Mouse (Mus musculus) MEL (cell line): ENCODE measurements around the gene Kcnd3. TPM values are rescaled to one million over a fixed set of nuclear protein-coding genes. Genes with fewer than 3 reads are reported as not detected.

Source experiments
- DNase-seq: peaks from one replicate; pipeline ENCODE4 v3.0.0; 2011; ENCODE audit warnings: low read depth, low spot score
- H3K27ac ChIP-seq: 2 replicates; pipeline ENCODE4 v1.5.1; 2012; ENCODE audit warnings: low read depth, mild to moderate bottlenecking, control low read depth, low read length, moderate library complexity; ENCODE audit not compliant: control insufficient read depth
- H3K27me3 ChIP-seq, 2 experiments: fragments of 150-350 bp in 1 of 2; sonication (generic) in 1 of 2; 2 replicates each; pipeline ENCODE4 v1.6.1; 2012; ENCODE audit warnings: low read length in 2 of 2, mild to moderate bottlenecking in 2 of 2, improper control_type of control experiment in 1 of 2, moderate library complexity in 1 of 2; ENCODE audit not compliant: insufficient read depth in 2 of 2, control insufficient read depth in 1 of 2
- H3K36me3 ChIP-seq, 2 experiments: 2 replicates each; pipeline ENCODE4 v1.6.1; 2012 to 2014; ENCODE audit warnings: low read length in 2 of 2, improper control_type of control experiment in 1 of 2, inconsistent platforms in 1 of 2, mild to moderate bottlenecking in 1 of 2; ENCODE audit not compliant: insufficient read depth in 2 of 2, control insufficient read depth in 1 of 2
- H3K4me1 ChIP-seq, 2 experiments: fragments of 150-350 bp in 1 of 2; sonication (generic) in 1 of 2; 2 replicates each; pipeline ENCODE4 v1.6.1; 2012; ENCODE audit warnings: low read length in 2 of 2, improper control_type of control experiment in 1 of 2, mild to moderate bottlenecking in 1 of 2; ENCODE audit not compliant: insufficient read depth in 2 of 2, control insufficient read depth in 1 of 2
- H3K4me3 ChIP-seq, 2 experiments: fragments of 150-350 bp in 1 of 2; sonication (generic) in 1 of 2; 2 replicates each; pipeline ENCODE4 v1.5.1; 2012; ENCODE audit warnings: low read depth in 2 of 2, low read length in 2 of 2, mild to moderate bottlenecking in 2 of 2, moderate library complexity in 2 of 2, control low read depth in 1 of 2, improper control_type of control experiment in 1 of 2; ENCODE audit not compliant: control insufficient read depth in 1 of 2, insufficient read depth in 1 of 2
- H3K79me2 ChIP-seq: 2 replicates; pipeline ENCODE4 v1.6.1; 2012; ENCODE audit warnings: mild to moderate bottlenecking, low read length, moderate library complexity; ENCODE audit not compliant: control insufficient read depth, poor library complexity, insufficient read depth
- H3K9ac ChIP-seq: 2 replicates; pipeline ENCODE4 v1.6.1; 2012; ENCODE audit warnings: low read depth, mild to moderate bottlenecking, control low read depth, low read length, moderate library complexity; ENCODE audit not compliant: control insufficient read depth, poor library complexity, severe bottlenecking
- H3K9me3 ChIP-seq: fragments of 150-350 bp; sonication (generic); replicated peaks from 2 replicates; pipeline ENCODE4 v1.6.1; 2012; ENCODE audit warnings: mild to moderate bottlenecking, low read length, improper control_type of control experiment, moderate library complexity; ENCODE audit not compliant: insufficient read depth
- CHD2 ChIP-seq: IDR thresholded peaks from 2 replicates; pipeline ENCODE4 v1.6.1; 2011; ENCODE audit warnings: low read length, improper control_type of control experiment
- CTCF ChIP-seq, 3 experiments: IDR thresholded peaks in 2 of 3; conservative IDR thresholded peaks in 1 of 3; 2 replicates each; pipeline ENCODE4 v1.5.1; 2011 to 2012; ENCODE audit warnings: low read length in 3 of 3, low read depth in 2 of 3, mild to moderate bottlenecking in 2 of 3, improper control_type of control experiment in 1 of 3, inconsistent platforms in 1 of 3, mixed read lengths in 1 of 3, moderate library complexity in 1 of 3; ENCODE audit not compliant: control insufficient read depth in 1 of 3, insufficient read depth in 1 of 3, poor library complexity in 1 of 3, severe bottlenecking in 1 of 3
- E2F4 ChIP-seq: IDR thresholded peaks from 2 replicates; pipeline ENCODE4 v1.6.1; 2011; ENCODE audit warnings: low read depth, low read length, improper control_type of control experiment, borderline replicate concordance
- ELF1 ChIP-seq: IDR thresholded peaks from 2 replicates; pipeline ENCODE4 v1.6.1; 2014; ENCODE audit warnings: low read depth, mild to moderate bottlenecking, inconsistent platforms, low read length, improper control_type of control experiment, moderate library complexity
- EP300 ChIP-seq, 2 experiments: IDR thresholded peaks; 2 replicates each; pipeline ENCODE4 v1.6.1; 2011; ENCODE audit warnings: improper control_type of control experiment in 2 of 2, low read length in 2 of 2, low read depth in 1 of 2, mild to moderate bottlenecking in 1 of 2
- ETS1 ChIP-seq: IDR thresholded peaks from 2 replicates; pipeline ENCODE4 v1.6.1; 2012; ENCODE audit warnings: low read depth, mild to moderate bottlenecking, inconsistent platforms, low read length, improper control_type of control experiment, moderate library complexity
- GABPA ChIP-seq: IDR thresholded peaks from 2 replicates; pipeline ENCODE4 v1.6.1; 2012; ENCODE audit warnings: low read depth, mild to moderate bottlenecking, inconsistent platforms, low read length, improper control_type of control experiment, moderate library complexity
- GATA1 ChIP-seq: IDR thresholded peaks from 2 replicates; pipeline ENCODE4 v1.6.1; 2011; ENCODE audit warnings: low read depth, low read length, improper control_type of control experiment
- JUND ChIP-seq: IDR thresholded peaks from 2 replicates; pipeline ENCODE4 v1.6.1; 2011; ENCODE audit warnings: low read depth, mild to moderate bottlenecking, improper control_type of control experiment, low read length
- MAX ChIP-seq: IDR thresholded peaks from 2 replicates; pipeline ENCODE4 v1.6.1; 2011; ENCODE audit warnings: low read length, improper control_type of control experiment
- MAZ ChIP-seq: IDR thresholded peaks from 2 replicates; pipeline ENCODE4 v1.6.1; 2012; ENCODE audit warnings: low read depth, mild to moderate bottlenecking, inconsistent platforms, low read length, improper control_type of control experiment
- MEF2A ChIP-seq: IDR thresholded peaks from 2 replicates; pipeline ENCODE4 v1.6.1; 2014; ENCODE audit warnings: low read depth, mild to moderate bottlenecking, inconsistent platforms, low read length, improper control_type of control experiment; ENCODE audit not compliant: poor library complexity, insufficient replicate concordance, severe bottlenecking; ENCODE audit errors: extremely low read depth
- MXI1 ChIP-seq: IDR thresholded peaks from 2 replicates; pipeline ENCODE4 v1.6.1; 2011; ENCODE audit warnings: mild to moderate bottlenecking, low read depth, low read length, improper control_type of control experiment
- NELFE ChIP-seq: IDR thresholded peaks from 2 replicates; pipeline ENCODE4 v1.6.1; 2011; ENCODE audit warnings: low read depth, low read length, improper control_type of control experiment
- NRF1 ChIP-seq: IDR thresholded peaks from 2 replicates; pipeline ENCODE4 v1.6.1; 2014; ENCODE audit warnings: low read depth, mild to moderate bottlenecking, inconsistent platforms, low read length, improper control_type of control experiment, moderate library complexity; ENCODE audit not compliant: poor library complexity, insufficient read depth, severe bottlenecking
- POLR2AphosphoS2 ChIP-seq: IDR thresholded peaks from 2 replicates; pipeline ENCODE4 v1.6.1; 2011; ENCODE audit warnings: low read length, improper control_type of control experiment
- POLR2AphosphoS5 ChIP-seq: IDR thresholded peaks from 2 replicates; pipeline ENCODE4 v1.6.1; 2012; ENCODE audit warnings: low read depth, borderline replicate concordance, mild to moderate bottlenecking, inconsistent platforms, low read length, moderate library complexity, mixed read lengths
- SMC3 ChIP-seq: IDR thresholded peaks from 2 replicates; pipeline ENCODE4 v1.6.1; 2011; ENCODE audit warnings: low read depth, low read length, improper control_type of control experiment
- TBP ChIP-seq: IDR thresholded peaks from 2 replicates; pipeline ENCODE4 v1.8.0; 2011; ENCODE audit warnings: low read depth, low read length, improper control_type of control experiment
- TCF12 ChIP-seq: IDR thresholded peaks from 2 replicates; pipeline ENCODE4 v1.6.1; 2014; ENCODE audit warnings: low read depth, mild to moderate bottlenecking, inconsistent platforms, low read length, improper control_type of control experiment, moderate library complexity
- UBTF ChIP-seq: IDR thresholded peaks from 2 replicates; pipeline ENCODE4 v1.6.1; 2012; ENCODE audit warnings: low read depth, mild to moderate bottlenecking, inconsistent platforms, low read length, improper control_type of control experiment, moderate library complexity, borderline replicate concordance; ENCODE audit not compliant: insufficient read depth
- USF2 ChIP-seq, 2 experiments: IDR thresholded peaks; 2 replicates each; pipeline ENCODE4 v1.6.1; 2011 to 2012; ENCODE audit warnings: improper control_type of control experiment in 2 of 2, low read length in 2 of 2, borderline replicate concordance in 1 of 2, inconsistent platforms in 1 of 2, low read depth in 1 of 2, mild to moderate bottlenecking in 1 of 2; ENCODE audit not compliant: insufficient read depth in 1 of 2
- ZKSCAN1 ChIP-seq: IDR thresholded peaks from 2 replicates; pipeline ENCODE4 v1.6.1; 2012; ENCODE audit warnings: low read depth, mild to moderate bottlenecking, inconsistent platforms, low read length, improper control_type of control experiment, moderate library complexity
- ZMIZ1 ChIP-seq: IDR thresholded peaks from 2 replicates; pipeline ENCODE4 v1.6.1; 2012; ENCODE audit warnings: low read depth, mild to moderate bottlenecking, inconsistent platforms, low read length, improper control_type of control experiment, moderate library complexity
- polyA plus RNA-seq, 2 experiments: library from polyadenylated mRNA; stranded (reverse) in 1 of 2; unstranded in 1 of 2; fragments of >175 nt in 1 of 2; fragments of >200 nt in 1 of 2; gene quantifications; 2 replicates each; pipeline versions ENCODE4 v1.2.1 to v1.2.4; 2012; ENCODE audit warnings: low replicate concordance in 2 of 2, low read depth in 1 of 2; ENCODE audit not compliant: insufficient read length in 2 of 2, insufficient read depth in 1 of 2, missing spikeins in 1 of 2
- total RNA-seq: library from RNA; depleted of rRNA; stranded (reverse); fragments of 300-350 nt; gene quantifications from 2 replicates; pipeline ENCODE4 v1.2.3, GENCODE M21; 2012

The Kcnd3 gene
- total and polyA plus RNA-seq, 3 experiments: 0.01 TPM; not detected in 2

DNA sequence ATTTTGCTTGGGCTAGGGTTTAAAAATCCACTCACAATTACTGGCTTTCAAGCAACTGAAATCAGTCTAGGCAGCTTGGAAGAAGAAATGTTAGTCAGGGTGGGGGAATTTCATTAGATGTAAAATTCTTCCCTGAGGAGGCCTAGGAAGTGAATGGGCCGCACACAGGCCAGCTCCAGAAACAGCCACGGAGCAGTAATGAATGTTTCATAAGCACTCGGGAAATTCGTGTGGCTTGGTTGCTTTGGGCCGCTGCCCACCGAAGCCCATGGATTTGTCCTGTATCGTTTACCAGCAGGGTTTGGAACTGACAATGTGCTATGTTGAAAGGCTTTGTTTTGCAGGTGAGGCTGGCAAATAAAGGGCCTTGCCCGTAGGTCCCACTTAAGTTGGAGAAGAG, 114.8 kb downstream of the Kcnd3 start:
- Histone ChIP-seq H3K36me3 (no peaks in the 10 kb centered on the region), H3K27ac (no peak overlapping the region), H3K27me3 (no peaks in the 10 kb centered on the region; a peak in 1 of 4 replicates), H3K4me3 (no peak overlapping the region), H3K9ac (no peak overlapping the region), H3K4me1 (no peaks in the 10 kb centered on the region), H3K79me2 (no peaks in the 10 kb centered on the region), H3K9me3 (no peaks in the 10 kb centered on the region)
- no peak for DNase-seq
- TF ChIP-seq E2F4 (no peak), JUND (no peak), MAX (no peak), CHD2 (no peak), NRF1 (no peak), MXI1 (no peak), MAZ (no peak), TCF12 (no peak), POLR2AphosphoS5 (no peak), EP300 (IDR thresholded peaks at IDR 0.05; ENCODE audit: low read depth in 1 of 2, low read length in 2 of 2) (no peak), USF2 (IDR thresholded peaks at IDR 0.05; ENCODE audit: borderline replicate concordance in 1 of 2, insufficient read depth in 1 of 2, low read depth in 1 of 2, low read length in 2 of 2) (no peak)

- Histone ChIP-seq H3K4me1 (no peaks in the 10 kb centered on the region), H3K9me3 (no peaks in the 10 kb centered on the region), H3K27me3 (no peaks in the 10 kb centered on the region; a peak in 1 of 4 replicates), H3K36me3 (no peaks in the 10 kb centered on the region), H3K27ac (no peak overlapping the region), H3K79me2 (no peaks in the 10 kb centered on the region), H3K4me3 (no peak overlapping the region), H3K9ac (no peak overlapping the region)
- DNase-seq: no peak
- TF ChIP-seq TBP (no peak), ETS1 (no peak), MXI1 (no peak), MEF2A (no peak), NELFE (no peak), TCF12 (no peak)
Measured at GRCm38 (mm10) chr3:105567472-105567871, 115.3 kb downstream of the Kcnd3 start.

GRCm38 (mm10) chr3:105568403-105568802, 116.3 kb downstream of the Kcnd3 start:
- H3K27me3 ChIP-seq: no peaks in the 10 kb centered on the region; a peak in 1 of 4 replicates
- no peak overlapping the region for H3K9ac ChIP-seq
- H3K79me2 ChIP-seq: no peaks in the 10 kb centered on the region
- no peaks in the 10 kb centered on the region for H3K9me3 ChIP-seq
- no peak for DNase-seq
- no peaks in the 10 kb centered on the region for H3K36me3 ChIP-seq
- H3K4me3 ChIP-seq: no peak overlapping the region
- H3K4me1 ChIP-seq: no peaks in the 10 kb centered on the region
- H3K27ac ChIP-seq: no peak overlapping the region
- no peak for TF ChIP-seq CTCF (IDR thresholded peaks at IDR 0.05 in 2 of 3, conservative IDR thresholded peaks at IDR 0.05 in 1 of 3; ENCODE audit: control insufficient read depth in 1 of 3, insufficient read depth in 1 of 3, low read depth in 2 of 3, low read length in 3 of 3, poor library complexity in 1 of 3, severe bottlenecking in 1 of 3)
- no peak for TF ChIP-seq E2F4
- TF ChIP-seq MEF2A: no peak
- no peak for TF ChIP-seq SMC3
- no peak for TF ChIP-seq NRF1
- TF ChIP-seq GATA1: no peak
- no peak for TF ChIP-seq ZKSCAN1
- TF ChIP-seq MAX: no peak
- no peak for TF ChIP-seq GABPA
- no peak for TF ChIP-seq TCF12
- TF ChIP-seq UBTF: no peak
- no peak for TF ChIP-seq ELF1
- no peak for TF ChIP-seq EP300 (IDR thresholded peaks at IDR 0.05; ENCODE audit: low read depth in 1 of 2, low read length in 2 of 2)
- TF ChIP-seq POLR2AphosphoS2: no peak
- no peak for TF ChIP-seq JUND
- TF ChIP-seq ZMIZ1: no peak
